Mouse (Mus musculus) intestine, postnatal 0 days (tissue): ENCODE data around the gene Ccdc115. TPM values are rescaled to one million over a fixed set of nuclear protein-coding genes. Genes with fewer than 3 reads are reported as not detected.

ENCODE experiments used
- ATAC-seq: fragments of 200-750 bp; cut with Nextera tagmentation; 2 replicates; pipeline ENCODE4 v1.8.0; 2017; ENCODE audit warnings: mild to moderate bottlenecking, moderate TSS enrichment, moderate library complexity
- H3K27ac ChIP-seq: fragments of 300-500 bp; sonication (generic); 2 replicates; pipeline ENCODE4 v1.5.1; 2014; ENCODE audit warnings: mild to moderate bottlenecking, low read depth, low read length, moderate library complexity
- H3K27me3 ChIP-seq: fragments of 300-500 bp; sonication (generic); replicated peaks from 2 replicates; pipeline ENCODE4 v1.6.1; 2014; ENCODE audit warnings: low read length, mixed read lengths; ENCODE audit not compliant: control insufficient read depth, insufficient read depth
- H3K36me3 ChIP-seq: fragments of 300-500 bp; sonication (generic); 2 replicates; pipeline ENCODE4 v1.6.1; 2014; ENCODE audit warnings: mild to moderate bottlenecking, moderate library complexity; ENCODE audit not compliant: control insufficient read depth, insufficient read depth
- H3K4me1 ChIP-seq: fragments of 300-500 bp; sonication (generic); replicated peaks from 2 replicates; pipeline ENCODE4 v1.6.1; 2014; ENCODE audit warnings: antibody characterized with exemption, low read length, mixed read lengths; ENCODE audit not compliant: control insufficient read depth, insufficient read depth
- H3K4me2 ChIP-seq: fragments of 300-500 bp; sonication (generic); replicated peaks from 2 replicates; pipeline ENCODE4 v1.6.1; 2014; ENCODE audit warnings: low read depth, mild to moderate bottlenecking, moderate library complexity
- H3K4me3 ChIP-seq: fragments of 300-500 bp; sonication (generic); 2 replicates; pipeline ENCODE4 v1.5.1; 2014; ENCODE audit warnings: low read depth, low read length
- H3K9ac ChIP-seq: fragments of 300-500 bp; sonication (generic); 2 replicates; pipeline ENCODE4 v1.6.1; 2014; ENCODE audit warnings: mild to moderate bottlenecking, low read depth, low read length
- H3K9me3 ChIP-seq: fragments of 300-500 bp; sonication (generic); 2 replicates; pipeline ENCODE4 v1.6.1; 2016; ENCODE audit warnings: mixed run types; ENCODE audit not compliant: control insufficient read depth
- CTCF ChIP-seq: sonication (generic); IDR thresholded peaks from 2 replicates; pipeline ENCODE4 v1.5.1; 2016; ENCODE audit warnings: low read depth, mild to moderate bottlenecking, control low read depth, antibody characterized with exemption, moderate library complexity
- WGBS: fragments of 180-500 bp; shearing (Covaris S2); extraction: QIAGEN DNeasy Blood & Tissue Kit; methylation state at CpG from one replicate; pipeline ENCODE4 v1.1.7; 2014; 5-methylcytosine and 5-hydroxymethylcytosine counted together
- polyA plus RNA-seq: library from polyadenylated mRNA; unstranded; fragments of >200 nt; fragmentation: Nextera tagmentation; extraction: Ambion mirVana; gene quantifications from 2 replicates; pipeline ENCODE4 v1.2.1, GENCODE M21; 2015

The Ccdc115 gene
- polyA plus RNA-seq, 1 experiment from 2014 or later: 35.3 TPM

DNA sequence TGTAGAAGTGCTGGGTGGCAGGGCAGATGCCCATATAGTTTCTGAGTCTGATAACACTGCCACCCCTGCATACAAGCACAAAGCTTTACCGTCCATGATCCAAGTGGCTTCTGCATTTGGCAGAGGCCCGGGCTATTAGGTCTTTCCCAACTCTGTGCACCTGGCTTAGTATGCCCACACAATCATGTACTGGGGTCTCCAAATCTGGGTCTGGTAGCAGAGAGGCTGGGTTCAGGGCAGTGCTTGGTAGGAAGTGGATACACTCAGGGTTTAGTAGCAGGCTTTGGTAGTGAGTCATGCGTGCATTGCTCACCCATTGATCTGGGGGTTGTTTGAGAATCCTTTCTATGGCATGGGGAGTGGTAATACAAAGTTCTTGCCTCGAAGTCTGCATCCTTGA, 10.2 kb downstream of the Ccdc115 start:
- Histone ChIP-seq H3K4me1 (no peaks in the 10 kb centered on the region; the same call in 1 of the 2 replicates), H3K4me3 (no peak overlapping the region), H3K9me3 (0 out of 2 replicates have a peak, but pooled peaks cover 13% of the 10 kb centered on the region), H3K27me3 (no peaks in the 10 kb centered on the region), H3K27ac (no peak overlapping the region), H3K36me3 (no peaks in the 10 kb centered on the region), H3K9ac (no peak overlapping the region), H3K4me2 (no peak overlapping the region)
- no peak for TF ChIP-seq CTCF
- no peak for ATAC-seq
- WGBS: 95% methylated on average over 4 of the region's 4 CpGs

DNA sequence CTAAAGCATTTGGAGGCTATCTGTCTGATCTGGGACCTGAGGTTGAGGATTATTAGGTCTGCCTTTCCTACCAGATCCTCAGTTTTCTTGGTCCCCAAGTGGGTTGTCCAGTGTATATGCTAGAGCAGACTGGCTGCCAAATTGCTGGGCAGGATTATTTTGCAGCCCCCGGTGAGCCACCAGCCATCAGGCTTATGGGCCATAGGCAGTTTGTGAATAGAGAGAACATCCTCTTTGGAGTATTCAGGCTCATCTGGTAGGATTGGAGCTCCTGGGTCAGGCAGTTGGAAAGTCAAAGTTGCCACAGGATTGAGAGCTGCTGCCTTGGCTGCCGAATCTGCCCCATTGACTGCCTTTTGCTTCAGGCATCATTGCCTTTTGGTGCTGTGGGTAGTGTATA, 11.0 kb downstream of the Ccdc115 start:
- no peak overlapping the region for H3K4me3 ChIP-seq
- H3K4me1 ChIP-seq: no peaks in the 10 kb centered on the region; the same call in 1 of the 2 replicates
- TF ChIP-seq CTCF: no peak
- H3K9ac ChIP-seq: no peak overlapping the region
- H3K36me3 ChIP-seq: no peaks in the 10 kb centered on the region
- 96% methylated on average over 2 of the region's 2 CpGs for WGBS
- ATAC-seq: no peak
- 0 out of 2 replicates have a peak, but pooled peaks cover 13% of the 10 kb centered on the region for H3K9me3 ChIP-seq
- no peaks in the 10 kb centered on the region for H3K27me3 ChIP-seq
- no peak overlapping the region for H3K4me2 ChIP-seq
- H3K27ac ChIP-seq: no peak overlapping the region

DNA sequence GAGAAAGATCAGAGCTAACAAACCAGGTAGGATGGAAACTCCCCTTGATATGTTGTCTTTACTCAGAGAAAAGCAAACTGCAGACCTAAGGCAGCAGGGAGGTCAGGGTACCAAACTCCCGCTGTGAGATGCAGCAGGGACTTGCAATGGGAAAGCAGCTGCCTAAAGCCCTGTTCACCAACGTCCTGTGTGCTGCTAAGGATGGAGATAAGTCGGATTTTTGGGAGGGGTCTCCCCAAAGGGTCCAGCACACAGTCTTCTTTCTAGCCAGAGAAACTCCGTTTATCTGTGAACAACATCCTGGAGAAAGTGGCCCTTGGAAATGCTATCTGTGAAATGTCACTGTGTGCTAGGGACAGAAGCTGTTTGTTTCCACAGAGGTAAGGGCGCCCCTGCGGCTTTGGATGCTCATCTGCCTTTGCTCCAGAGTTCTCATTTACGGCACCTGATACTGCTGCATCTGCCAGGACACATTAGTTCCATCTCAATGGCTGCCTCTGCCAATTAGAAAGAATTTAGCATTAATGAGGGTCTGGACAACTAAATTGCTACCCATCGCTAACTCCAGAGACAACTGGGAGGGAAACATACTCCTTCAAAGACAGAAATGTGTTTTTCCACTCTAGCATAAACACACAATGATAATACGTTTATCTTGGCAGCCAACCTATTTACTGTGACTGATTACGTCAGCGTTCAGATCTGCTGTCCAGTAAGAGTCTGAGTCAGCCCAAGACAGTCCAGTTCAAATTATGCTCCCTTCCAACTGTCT, 40.1 kb downstream of the Ccdc115 start:
- Histone ChIP-seq H3K27me3 (no peaks in the 10 kb centered on the region), H3K36me3 (no peaks in the 10 kb centered on the region), H3K4me2 (no peak overlapping the region), H3K9me3 (no peaks in the 10 kb centered on the region), H3K4me1 (no peaks in the 10 kb centered on the region), H3K4me3 (no peak overlapping the region), H3K27ac (no peak overlapping the region), H3K9ac (no peak overlapping the region)
- no peak for TF ChIP-seq CTCF
- WGBS: 40% methylated on average over 11 of the region's 11 CpGs
- ATAC-seq: no peak

DNA sequence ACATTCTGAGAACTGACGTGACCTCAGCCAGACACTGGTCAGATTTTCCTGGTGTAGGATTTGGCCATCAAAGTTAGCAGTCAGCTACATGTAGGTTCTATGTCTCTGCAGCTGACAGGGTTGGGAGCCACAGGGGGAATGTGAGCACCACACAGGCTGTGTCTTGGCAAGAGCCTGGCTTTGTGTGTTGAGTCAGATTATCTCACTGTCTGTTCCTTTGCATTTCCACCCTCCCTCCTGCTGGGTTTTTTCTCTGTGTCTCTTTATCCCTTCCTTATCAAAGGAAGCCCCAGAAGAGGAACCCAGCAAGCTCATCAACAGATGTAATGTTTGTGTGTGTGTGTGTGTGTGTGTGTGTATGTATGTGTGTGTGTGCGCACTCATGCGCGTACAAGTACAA, 43.2 kb downstream of the Ccdc115 start:
- no peaks in the 10 kb centered on the region for H3K4me1 ChIP-seq
- WGBS: 91% methylated on average over 4 of the region's 4 CpGs
- no peaks in the 10 kb centered on the region for H3K9me3 ChIP-seq
- H3K9ac ChIP-seq: no peak overlapping the region
- no peak overlapping the region for H3K27ac ChIP-seq
- TF ChIP-seq CTCF: no peak
- no peak overlapping the region for H3K4me3 ChIP-seq
- no peaks in the 10 kb centered on the region for H3K36me3 ChIP-seq
- H3K27me3 ChIP-seq: no peaks in the 10 kb centered on the region
- H3K4me2 ChIP-seq: no peak overlapping the region
- no peak for ATAC-seq

DNA sequence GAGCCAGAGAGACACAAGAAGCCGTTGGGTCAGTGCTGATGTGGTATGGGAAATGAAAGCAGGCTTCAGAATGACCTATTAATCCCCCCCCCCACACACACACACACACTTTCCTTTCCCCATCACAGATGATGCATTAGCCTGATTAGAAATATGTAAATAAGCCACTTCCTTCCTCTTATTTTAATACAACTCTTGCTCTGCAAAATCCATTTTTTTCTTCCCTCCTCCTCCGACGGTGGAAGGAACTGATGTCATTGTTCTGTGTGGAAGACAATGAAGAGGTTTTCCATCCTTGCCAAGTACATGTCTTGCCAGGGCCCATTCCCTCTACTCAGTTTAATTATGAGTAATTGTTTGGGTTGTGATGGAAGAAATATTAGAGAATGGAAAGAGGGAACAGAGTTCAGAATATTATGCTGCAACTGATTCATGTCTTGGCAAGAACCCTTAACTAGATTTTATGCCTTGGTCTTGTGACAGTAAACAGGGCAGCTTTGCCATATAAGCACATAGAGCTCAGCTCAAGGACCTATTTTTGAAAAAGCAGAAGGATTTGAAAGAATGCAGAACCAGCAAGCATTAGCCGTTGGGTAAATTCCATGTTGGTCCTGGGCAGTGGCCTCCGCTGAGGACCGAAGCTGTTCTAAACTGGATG, 50.1 kb downstream of the Ccdc115 start:
- Histone ChIP-seq H3K27ac (peak overlapping the region; percentile 15), H3K4me3 (no peak overlapping the region), H3K36me3 (no peaks in the 10 kb centered on the region), H3K9me3 (no peaks in the 10 kb centered on the region), H3K4me2 (no peak overlapping the region), H3K9ac (no peak overlapping the region), H3K27me3 (no peaks in the 10 kb centered on the region), H3K4me1 (no peaks in the 10 kb centered on the region)
- TF ChIP-seq CTCF: no peak
- WGBS: 54% methylated on average over 6 of the region's 6 CpGs
- no peak for ATAC-seq

DNA sequence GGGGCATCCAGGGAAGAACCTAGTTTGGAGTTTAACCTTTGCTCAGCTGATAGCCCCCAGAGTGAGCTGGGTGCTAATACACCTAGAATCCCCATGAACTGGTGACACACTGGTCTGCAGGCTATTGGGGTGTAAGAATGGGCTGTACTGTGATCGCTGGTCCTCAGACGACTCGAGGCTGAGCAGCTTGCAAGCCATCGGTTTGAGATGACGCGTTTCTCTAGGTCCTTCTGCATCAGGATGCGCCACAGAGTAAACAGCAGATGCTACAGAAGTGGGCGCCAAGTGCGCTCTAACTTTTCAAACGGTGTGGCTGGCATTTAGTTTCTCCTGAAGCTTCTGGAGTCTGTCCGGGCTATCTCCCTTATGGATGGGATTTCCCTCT, 50.6 kb downstream of the Ccdc115 start:
- Histone ChIP-seq H3K9ac (no peak overlapping the region), H3K9me3 (no peaks in the 10 kb centered on the region), H3K4me1 (no peaks in the 10 kb centered on the region), H3K4me2 (no peak overlapping the region), H3K4me3 (no peak overlapping the region), H3K27ac (no peak overlapping the region; the same call in 1 of the 2 replicates), H3K36me3 (no peaks in the 10 kb centered on the region), H3K27me3 (no peaks in the 10 kb centered on the region)
- TF ChIP-seq CTCF: no peak
- ATAC-seq: no peak
- 74% methylated on average over 11 of the region's 11 CpGs for WGBS
